ENCODE assay signal across 17 mouse cellular contexts in genomic region chr12:46782301-46783280, GRCm38 (mm10). TPM values are rescaled to one million over a fixed set of nuclear protein-coding genes. Genes with fewer than 3 reads are reported as not detected.
"Had no signal": no experiment of that assay in that cellular context is flagged by ENCODE, and none has a peak within 500 bp of the region (broad histone marks: within the 10 kb centered on the region; RNA-seq: fewer than 3 reads in every experiment).

No protein-coding gene starts in this region.

- H3K4me2 ChIP-seq: kidney, embryonic 15.5 days; liver, embryonic 11.5 days; liver, embryonic 15.5 days; lung, embryonic 14.5 days; midbrain, embryonic 15.5 days; neural tube, embryonic 13.5 days had no signal

- DNase-seq: kidney, adult 18-20 months; kidney, postnatal 14 days; lung, postnatal 10 days; lung, postnatal 4 days; right cerebral cortex, adult 18-20 months; right cerebral cortex, postnatal 25 days; thymus, postnatal 14 days had no signal

- H3K27ac ChIP-seq: kidney, embryonic 15.5 days; left cerebral cortex, adult 2 months; limb, embryonic 10.5 days; liver, embryonic 15.5 days; midbrain, embryonic 10.5 days; midbrain, embryonic 15.5 days; neural tube, embryonic 13.5 days had no signal

- H3K9me3 ChIP-seq: kidney, embryonic 15.5 days; limb, embryonic 10.5 days; liver, embryonic 15.5 days; midbrain, embryonic 10.5 days; midbrain, embryonic 15.5 days; neural tube, embryonic 13.5 days had no signal

- H3K4me1 ChIP-seq: kidney, embryonic 15.5 days; limb, embryonic 10.5 days; liver, embryonic 15.5 days; midbrain, embryonic 10.5 days had no signal

- H3K27me3 ChIP-seq: kidney, embryonic 15.5 days; liver, embryonic 15.5 days; midbrain, embryonic 15.5 days; neural tube, embryonic 13.5 days had no signal

- H3K4me3 ChIP-seq: kidney, embryonic 15.5 days; left cerebral cortex, adult 2 months; limb, embryonic 10.5 days; liver, embryonic 15.5 days; midbrain, embryonic 10.5 days; midbrain, embryonic 15.5 days; neural tube, embryonic 13.5 days had no signal

- H3K9ac ChIP-seq: kidney, embryonic 15.5 days; liver, embryonic 15.5 days; lung, embryonic 14.5 days; midbrain, embryonic 15.5 days; neural tube, embryonic 13.5 days had no signal

- H3K36me3 ChIP-seq: kidney, embryonic 15.5 days; limb, embryonic 10.5 days; liver, embryonic 15.5 days; midbrain, embryonic 15.5 days; neural tube, embryonic 13.5 days had no signal

RNA-seq across cellular contexts. Expression of gene Nova1, which starts 36.1 kb away (rescaled TPM):
- total RNA-seq: megakaryocyte, adult 5-6 weeks had no signal
